Mouse (Mus musculus) heart, postnatal 0 days (tissue): ENCODE measurements around the gene Aadacl4. TPM values are rescaled to one million over a fixed set of nuclear protein-coding genes. Genes with fewer than 3 reads are reported as not detected.

Experiments used
- ATAC-seq: fragments of 200-750 bp; cut with Nextera tagmentation; 2 replicates; pipeline ENCODE4 v1.8.0; 2017; ENCODE audit warnings: low read depth, moderate number of reproducible peaks, moderate library complexity; ENCODE audit not compliant: insufficient read depth
- DNase-seq: peaks from one replicate; pipeline ENCODE4 v3.0.0-alpha.2; 2016; ENCODE audit warnings: low spot score
- H3K27ac ChIP-seq: fragments of 300-500 bp; sonication (generic); 2 replicates; pipeline ENCODE4 v1.5.1; 2014; ENCODE audit warnings: low read depth, mild to moderate bottlenecking
- H3K27me3 ChIP-seq: fragments of 300-500 bp; sonication (generic); 2 replicates; pipeline ENCODE4 v1.6.1; 2014; ENCODE audit warnings: low read length, mixed read lengths; ENCODE audit not compliant: control insufficient read depth, insufficient read depth
- H3K36me3 ChIP-seq: fragments of 300-500 bp; sonication (generic); replicated peaks from 2 replicates; pipeline ENCODE4 v1.6.1; 2014; ENCODE audit warnings: low read length, mixed read lengths; ENCODE audit not compliant: control insufficient read depth, insufficient read depth
- H3K4me1 ChIP-seq: fragments of 300-500 bp; sonication (generic); 2 replicates; pipeline ENCODE4 v1.6.1; 2014; ENCODE audit warnings: antibody characterized with exemption; ENCODE audit not compliant: control insufficient read depth, insufficient read depth
- H3K4me2 ChIP-seq: fragments of 300-500 bp; sonication (generic); 2 replicates; pipeline ENCODE4 v1.6.1; 2014; ENCODE audit warnings: low read depth, mild to moderate bottlenecking, low read length, moderate library complexity
- H3K4me3 ChIP-seq: fragments of 300-500 bp; sonication (generic); 2 replicates; pipeline ENCODE4 v1.5.1; 2014; ENCODE audit warnings: low read depth, low read length
- H3K9ac ChIP-seq: fragments of 300-500 bp; sonication (generic); replicated peaks from 2 replicates; pipeline ENCODE4 v1.6.1; 2014; ENCODE audit warnings: low read depth, low read length, mixed read lengths
- H3K9me3 ChIP-seq: fragments of 300-500 bp; sonication (generic); replicated peaks from 2 replicates; pipeline ENCODE4 v1.6.1; 2016; ENCODE audit warnings: low read length; ENCODE audit not compliant: control insufficient read depth
- CTCF ChIP-seq: IDR thresholded peaks from 2 replicates; pipeline ENCODE4 v1.5.1; 2016; ENCODE audit warnings: antibody characterized with exemption, control low read depth, low read depth
- EP300 ChIP-seq: IDR thresholded peaks from 2 replicates; pipeline ENCODE4 v1.6.1; 2016; ENCODE audit warnings: antibody characterized with exemption, low read depth
- polyA plus RNA-seq: library from polyadenylated mRNA; unstranded; fragments of >200 nt; fragmentation: Nextera tagmentation; extraction: Ambion mirVana; gene quantifications from 2 replicates; pipeline ENCODE4 v1.2.1, GENCODE M21; 2015
- total RNA-seq: library from RNA; depleted of rRNA; stranded (reverse); fragments of >200 nt; gene quantifications from 2 replicates; pipeline ENCODE4 v1.2.3, GENCODE M21; 2014; ENCODE audit warnings: low replicate concordance; rRNA removed

Aadacl4 gene
- total and polyA plus RNA-seq, 2 experiments from 2014 or later = not detected

- H3K27ac ChIP-seq = no peak overlapping the region
- no peak overlapping the region for H3K4me2 ChIP-seq
- no peaks in the 10 kb centered on the region for H3K4me1 ChIP-seq
- H3K27me3 ChIP-seq = no peaks in the 10 kb centered on the region
- ATAC-seq = no peak
- no peaks in the 10 kb centered on the region for H3K36me3 ChIP-seq
- H3K9ac ChIP-seq = no peak overlapping the region
- peaks cover 2% of the 10 kb centered on the region for H3K9me3 ChIP-seq
- TF ChIP-seq CTCF = no peak
- TF ChIP-seq EP300 = no peak
- DNase-seq = no peak
- no peak overlapping the region for H3K4me3 ChIP-seq
Measured at GRCm38 (mm10) chr4:144638263-144638662, 24.8 kb downstream of the Aadacl4 start.

Other genes starting within 250 kb of the Aadacl4 start
- gene Pramef20, start 235.8 kb upstream of the Aadacl4 start, total RNA-seq = not detected in 2 replicates
- not detected in 2 replicates for gene Pramef20, start 235.8 kb upstream of the Aadacl4 start, polyA plus RNA-seq
- not detected in 2 replicates for gene Pramef12, start 205.2 kb upstream of the Aadacl4 start, total RNA-seq
- gene Pramef12, start 205.2 kb upstream of the Aadacl4 start, polyA plus RNA-seq = 0.05 TPM in 1 of 2 replicates, not detected in the other
- not detected in 2 replicates for gene 1700012P22Rik, start 174.9 kb upstream of the Aadacl4 start, total RNA-seq
- not detected in 2 replicates for gene 1700012P22Rik, start 174.9 kb upstream of the Aadacl4 start, polyA plus RNA-seq
- not detected in 2 replicates for gene Gm9944, start 160.4 kb upstream of the Aadacl4 start, total RNA-seq
- not detected in 2 replicates for gene Gm9944, start 160.4 kb upstream of the Aadacl4 start, polyA plus RNA-seq
- gene Aadacl3, start 150.0 kb upstream of the Aadacl4 start, total RNA-seq = not detected in 2 replicates
- not detected in 2 replicates for gene Aadacl3, start 150.0 kb upstream of the Aadacl4 start, polyA plus RNA-seq
- gene 9430007A20Rik, start 93.9 kb upstream of the Aadacl4 start, total RNA-seq = not detected in 2 replicates
- gene 9430007A20Rik, start 93.9 kb upstream of the Aadacl4 start, polyA plus RNA-seq = not detected in 2 replicates
- not detected in 2 replicates for gene Gm13124, start 48.6 kb upstream of the Aadacl4 start, total RNA-seq
- not detected in 2 replicates for gene Gm13124, start 48.6 kb upstream of the Aadacl4 start, polyA plus RNA-seq
- not detected in 2 replicates for gene Gm436, start 72.7 kb downstream of the Aadacl4 start, total RNA-seq
- not detected in 2 replicates for gene Gm436, start 72.7 kb downstream of the Aadacl4 start, polyA plus RNA-seq
- gene Gm13178, start 107.7 kb downstream of the Aadacl4 start, total RNA-seq = not detected in 2 replicates
- gene Gm13178, start 107.7 kb downstream of the Aadacl4 start, polyA plus RNA-seq = not detected in 2 replicates
- gene Gm438, start 172.9 kb downstream of the Aadacl4 start, total RNA-seq = not detected in 2 replicates
- not detected in 2 replicates for gene Gm438, start 172.9 kb downstream of the Aadacl4 start, polyA plus RNA-seq